Mouse (Mus musculus) megakaryocyte, embryonic 14.5 days (primary cell): Measurements from ENCODE around the gene Cfap44.
"Not testable (repeated sequence)": the region's sequence is repeated elsewhere in the genome, so short reads cannot be mapped to it uniquely, and the experiment has no call there.

ENCODE experiments used
- FLI1 ChIP-seq: IDR thresholded peaks from 2 replicates; pipeline ENCODE4 v1.6.1; 2012; ENCODE audit warnings: low read length, inconsistent platforms, mixed read lengths
- GATA1 ChIP-seq: IDR thresholded peaks from 3 replicates; pipeline ENCODE4 v1.6.1; 2012; ENCODE audit warnings: mixed read lengths, low read length, inconsistent platforms, borderline replicate concordance

DNA sequence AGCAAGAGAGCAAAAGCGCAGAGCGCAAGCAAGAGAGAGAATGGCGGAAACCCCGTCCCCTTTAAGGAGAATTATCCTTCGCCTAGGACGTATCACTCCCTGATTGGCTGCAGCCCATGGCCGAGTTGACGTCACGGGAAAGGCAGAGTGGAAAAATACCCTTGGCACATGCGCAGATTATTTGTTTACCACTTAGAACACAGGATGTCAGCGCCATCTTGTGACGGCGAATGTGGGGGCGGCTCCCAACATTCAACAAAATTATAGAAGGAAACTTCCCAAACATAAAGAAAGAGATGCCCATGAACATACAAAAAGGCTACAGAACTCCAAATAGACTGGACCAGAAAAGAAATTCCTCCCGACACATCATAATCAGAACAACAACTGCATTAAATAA is 47.3 kb downstream of the Cfap44 start:
- not testable (repeated sequence) for TF ChIP-seq GATA1, FLI1
